Mouse (Mus musculus) limb, embryonic 11.5 days (tissue): Measurements from ENCODE around the gene Polr1e. TPM values are rescaled to one million over a fixed set of nuclear protein-coding genes. Genes with fewer than 3 reads are reported as not detected.
"Not testable (repeated sequence)": the region's sequence is repeated elsewhere in the genome, so short reads cannot be mapped to it uniquely, and the experiment has no call there.

Source experiments
- ATAC-seq: fragments of 200-750 bp; cut with Nextera tagmentation; 2 replicates; pipeline ENCODE4 v1.8.0; 2017; ENCODE audit warnings: low read depth; ENCODE audit not compliant: insufficient number of reproducible peaks, low FRiP score, low TSS enrichment
- DNase-seq: peaks from one replicate; pipeline ENCODE4 v3.0.0-alpha.2; 2015; ENCODE audit warnings: low spot score
- H3K27ac ChIP-seq: fragments of 300-500 bp; sonication (generic); replicated peaks from 2 replicates; pipeline ENCODE4 v1.5.1; 2014; ENCODE audit warnings: low read depth, mild to moderate bottlenecking, low read length
- H3K27me3 ChIP-seq: fragments of 300-500 bp; sonication (generic); 2 replicates; pipeline ENCODE4 v1.6.1; 2014; ENCODE audit warnings: mild to moderate bottlenecking, low read length, mixed read lengths; ENCODE audit not compliant: control insufficient read depth, insufficient read depth
- H3K36me3 ChIP-seq: fragments of 300-500 bp; sonication (generic); 2 replicates; pipeline ENCODE4 v1.6.1; 2014; ENCODE audit warnings: mild to moderate bottlenecking, low read length, moderate library complexity, mixed read lengths; ENCODE audit not compliant: control insufficient read depth, insufficient read depth
- H3K4me1 ChIP-seq: fragments of 300-500 bp; sonication (generic); 2 replicates; pipeline ENCODE4 v1.6.1; 2014; ENCODE audit warnings: low read length, mixed read lengths; ENCODE audit not compliant: control insufficient read depth, insufficient read depth
- H3K4me2 ChIP-seq: fragments of 300-500 bp; sonication (generic); 2 replicates; pipeline ENCODE4 v1.6.1; 2014; ENCODE audit warnings: low read depth, mild to moderate bottlenecking, moderate library complexity; ENCODE audit not compliant: severe bottlenecking
- H3K4me3 ChIP-seq: fragments of 300-500 bp; sonication (generic); 2 replicates; pipeline ENCODE4 v1.5.1; 2014; ENCODE audit warnings: low read depth, low read length
- H3K9ac ChIP-seq: fragments of 300-500 bp; sonication (generic); 2 replicates; pipeline ENCODE4 v1.6.1; 2014; ENCODE audit warnings: mild to moderate bottlenecking, low read length
- H3K9me3 ChIP-seq: fragments of 300-500 bp; sonication (generic); 2 replicates; pipeline ENCODE4 v1.6.1; 2016; ENCODE audit warnings: low read length; ENCODE audit not compliant: control insufficient read depth
- WGBS: fragments of 180-500 bp; shearing (Covaris S2); extraction: QIAGEN DNeasy Blood & Tissue Kit; methylation state at CpG from one replicate; pipeline ENCODE4 v1.1.7; 2014; 5-methylcytosine and 5-hydroxymethylcytosine counted together
- polyA plus RNA-seq: library from polyadenylated mRNA; unstranded; fragments of >200 nt; fragmentation: Nextera tagmentation; extraction: Ambion mirVana; gene quantifications from 2 replicates; pipeline ENCODE4 v1.2.1, GENCODE M21; 2014

The Polr1e gene
- polyA plus RNA-seq, 1 experiment from 2014 or later = 56.3 TPM

DNA sequence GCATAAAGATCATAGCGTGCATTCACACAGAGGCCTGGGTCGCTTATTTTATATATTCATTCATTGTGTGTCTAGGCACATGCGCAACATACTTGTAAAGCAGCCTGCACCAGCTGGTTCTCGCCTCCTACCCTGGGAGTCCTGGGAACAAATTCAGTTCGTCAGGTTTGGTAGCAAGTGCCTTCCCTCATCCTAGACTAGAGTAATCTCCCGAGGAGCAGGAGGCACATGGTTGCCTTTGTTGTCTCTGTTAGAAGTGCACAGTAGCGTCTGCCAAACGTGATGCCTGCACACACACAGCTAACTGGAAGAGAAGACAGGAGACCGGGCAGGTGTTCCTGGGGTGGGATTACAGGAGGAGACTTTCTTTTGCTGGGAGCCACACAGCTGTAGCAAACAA lies 29.6 kb downstream of the Polr1e start:
- Histone ChIP-seq H3K27ac (no peak overlapping the region), H3K4me3 (no peak overlapping the region)
- 81% methylated on average over 9 of the region's 9 CpGs for WGBS

GRCm38 (mm10) chr4:45054862-45055261 lies 36.5 kb downstream of the Polr1e start:
- Histone ChIP-seq H3K9ac (no peak overlapping the region), H3K4me2 (no peak overlapping the region), H3K4me1 (no peaks in the 10 kb centered on the region), H3K27ac (no peak overlapping the region), H3K27me3 (no peaks in the 10 kb centered on the region), H3K36me3 (peaks cover 3% of the 10 kb centered on the region; the same call in 1 of the 2 replicates), H3K9me3 (no peaks in the 10 kb centered on the region), H3K4me3 (no peak overlapping the region)
- ATAC-seq (no peak), DNase-seq (no peak)
- 53% methylated on average over 3 of the region's 3 CpGs for WGBS

More for the DNA sequence above, 29.6 kb downstream of the Polr1e start:
- no peaks in the 10 kb centered on the region for H3K4me1 ChIP-seq
- DNase-seq = no peak
- H3K9ac ChIP-seq = no peak overlapping the region
- H3K36me3 ChIP-seq = peaks cover 7% of the 10 kb centered on the region; the same call in 1 of the 2 replicates
- H3K9me3 ChIP-seq = no peaks in the 10 kb centered on the region
- H3K4me2 ChIP-seq = no peak overlapping the region
- no peak for ATAC-seq
- no peaks in the 10 kb centered on the region for H3K27me3 ChIP-seq

DNA sequence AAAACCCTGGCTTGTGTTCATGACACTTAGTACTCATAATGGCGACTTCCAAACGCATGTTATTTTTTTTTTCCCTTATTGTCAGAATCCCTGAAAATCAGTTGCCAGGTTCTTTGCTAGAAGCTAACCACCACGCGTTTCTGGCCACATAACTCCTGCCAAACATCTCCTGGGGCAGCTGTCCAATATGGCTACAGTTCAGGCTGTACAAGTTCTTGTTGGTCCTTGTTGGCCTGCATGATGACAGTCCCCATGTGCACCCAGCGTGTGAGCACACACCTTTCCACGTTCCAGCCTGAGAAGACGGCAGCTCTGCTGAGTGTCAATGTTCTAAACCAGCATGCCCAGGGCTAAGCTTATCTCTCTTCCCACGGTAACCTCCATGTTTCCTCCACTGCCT lies 37.1 kb downstream of the Polr1e start:
- DNase-seq (no peak), ATAC-seq (no peak)
- H3K27ac ChIP-seq = no peak overlapping the region
- no peaks in the 10 kb centered on the region for H3K9me3 ChIP-seq
- H3K9ac ChIP-seq = no peak overlapping the region
- no peaks in the 10 kb centered on the region for H3K27me3 ChIP-seq
- H3K4me1 ChIP-seq = no peaks in the 10 kb centered on the region
- no peak overlapping the region for H3K4me2 ChIP-seq
- H3K36me3 ChIP-seq = peaks cover 3% of the 10 kb centered on the region; the same call in 1 of the 2 replicates
- 85% methylated on average over 8 of the region's 8 CpGs for WGBS
- no peak overlapping the region for H3K4me3 ChIP-seq

DNA sequence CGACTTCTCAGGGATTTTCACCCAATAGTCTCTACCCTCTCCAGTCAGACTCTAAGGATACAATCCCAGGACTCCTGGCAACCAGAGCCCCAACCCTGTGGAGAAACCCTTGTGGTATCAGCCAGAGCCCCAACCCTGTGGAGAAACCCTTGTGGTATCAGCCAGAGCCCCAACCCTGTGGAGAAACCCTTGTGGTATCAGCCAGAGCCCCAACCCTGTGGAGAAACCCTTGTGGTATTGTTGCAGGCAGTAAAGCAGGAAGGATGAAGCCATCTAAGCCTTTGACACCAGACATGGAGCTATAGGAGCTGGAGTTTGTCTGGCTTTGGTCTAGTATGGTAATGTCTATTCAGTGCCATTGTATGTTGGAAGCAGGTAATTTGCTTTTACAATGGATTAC lies 45.5 kb downstream of the Polr1e start:
- H3K27ac ChIP-seq, ATAC-seq, H3K36me3 ChIP-seq, H3K9ac ChIP-seq, H3K27me3 ChIP-seq, H3K4me2 ChIP-seq, H3K9me3 ChIP-seq, H3K4me1 ChIP-seq, H3K4me3 ChIP-seq, DNase-seq: not testable (repeated sequence)
- 91% methylated on average over 1 of the region's 1 CpGs for WGBS

DNA sequence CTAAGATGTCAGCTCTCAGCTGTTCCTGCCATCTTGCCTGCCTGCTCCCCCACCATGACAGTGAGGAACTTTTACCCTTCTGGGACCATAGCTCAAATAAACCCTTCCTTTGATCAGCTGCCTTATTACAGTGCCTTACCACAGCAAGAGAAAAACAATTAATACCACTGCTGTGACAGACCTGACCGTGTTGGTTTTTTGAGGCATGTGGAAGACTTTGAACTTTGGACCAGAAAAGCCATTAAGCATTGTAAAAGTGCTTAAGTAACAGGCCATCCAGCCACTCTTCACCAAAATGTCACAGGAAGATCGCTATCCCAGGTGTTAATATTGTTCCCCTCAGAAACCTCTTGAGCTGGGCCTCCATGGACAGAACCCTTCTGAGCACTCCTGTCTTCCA lies 46.2 kb downstream of the Polr1e start:
- no peak for ATAC-seq
- H3K27me3 ChIP-seq = no peaks in the 10 kb centered on the region
- no peaks in the 10 kb centered on the region for H3K36me3 ChIP-seq
- no peak overlapping the region for H3K4me3 ChIP-seq
- WGBS = 69% methylated on average over 2 of the region's 2 CpGs
- no peak for DNase-seq
- H3K9me3 ChIP-seq = no peaks in the 10 kb centered on the region
- no peak overlapping the region for H3K9ac ChIP-seq
- no peaks in the 10 kb centered on the region for H3K4me1 ChIP-seq
- no peak overlapping the region for H3K4me2 ChIP-seq
- H3K27ac ChIP-seq = no peak overlapping the region

GRCm38 (mm10) chr4:45066036-45066730 lies 47.8 kb downstream of the Polr1e start:
- ATAC-seq (no peak), DNase-seq (no peak)
- 42% methylated on average over 2 of the region's 2 CpGs for WGBS
- Histone ChIP-seq H3K27ac (no peak overlapping the region), H3K4me1 (no peaks in the 10 kb centered on the region), H3K9ac (no peak overlapping the region), H3K4me3 (no peak overlapping the region), H3K9me3 (no peaks in the 10 kb centered on the region), H3K27me3 (no peaks in the 10 kb centered on the region), H3K4me2 (no peak overlapping the region), H3K36me3 (no peaks in the 10 kb centered on the region)

GRCm38 (mm10) chr4:45067742-45068141 lies 49.4 kb downstream of the Polr1e start:
- Histone ChIP-seq H3K9ac (no peak overlapping the region), H3K36me3 (0 out of 2 replicates have a peak, but pooled peaks cover 2% of the 10 kb centered on the region), H3K9me3 (no peaks in the 10 kb centered on the region), H3K4me2 (no peak overlapping the region), H3K4me1 (no peaks in the 10 kb centered on the region), H3K27ac (no peak overlapping the region), H3K27me3 (no peaks in the 10 kb centered on the region), H3K4me3 (no peak overlapping the region)
- ATAC-seq (no peak), DNase-seq (no peak)
- 83% methylated on average over 4 of the region's 4 CpGs for WGBS

- no peak for DNase-seq
- no peak overlapping the region for H3K27ac ChIP-seq
Measured at GRCm38 (mm10) chr4:45072261-45072973, 54.0 kb downstream of the Polr1e start.

More at GRCm38 (mm10) chr4:45072261-45072973, 54.0 kb downstream of the Polr1e start:
- Histone ChIP-seq H3K4me2 (no peak overlapping the region), H3K4me3 (no peak overlapping the region), H3K4me1 (no peaks in the 10 kb centered on the region), H3K27me3 (no peaks in the 10 kb centered on the region), H3K9ac (no peak overlapping the region), H3K36me3 (0 out of 2 replicates have a peak, but pooled peaks cover 2% of the 10 kb centered on the region), H3K9me3 (no peaks in the 10 kb centered on the region)
- WGBS = 68% methylated on average over 15 of the region's 15 CpGs
- no peak for ATAC-seq
